Mouse (Mus musculus) central nervous system, embryonic 11.5 days (tissue): Measurements from ENCODE around the gene Syt5. TPM values are rescaled to one million over a fixed set of nuclear protein-coding genes. Genes with fewer than 3 reads are reported as not detected.

Experiments used
- polyA plus RNA-seq: library from polyadenylated mRNA; depleted of rRNA; stranded (reverse); fragments of >200 nt; gene quantifications from 2 replicates; pipeline ENCODE4 v1.2.3, GENCODE M21; 2012; rRNA removed

The Syt5 gene
- 11.1 and 11.5 TPM in 2 replicates for polyA plus RNA-seq

GRCm38 (mm10) chr7:4547221-4547641, at the start of gene Syt5:
Gene Syt5, minus strand, starts transcription at chr7:4547541.

GRCm38 (mm10) chr7:4532005-4532729, 15.2 kb downstream of the Syt5 start, which contains the start of gene Dnaaf3:
Gene Dnaaf3, minus strand, starts transcription at chr7:4532453.

DNA sequence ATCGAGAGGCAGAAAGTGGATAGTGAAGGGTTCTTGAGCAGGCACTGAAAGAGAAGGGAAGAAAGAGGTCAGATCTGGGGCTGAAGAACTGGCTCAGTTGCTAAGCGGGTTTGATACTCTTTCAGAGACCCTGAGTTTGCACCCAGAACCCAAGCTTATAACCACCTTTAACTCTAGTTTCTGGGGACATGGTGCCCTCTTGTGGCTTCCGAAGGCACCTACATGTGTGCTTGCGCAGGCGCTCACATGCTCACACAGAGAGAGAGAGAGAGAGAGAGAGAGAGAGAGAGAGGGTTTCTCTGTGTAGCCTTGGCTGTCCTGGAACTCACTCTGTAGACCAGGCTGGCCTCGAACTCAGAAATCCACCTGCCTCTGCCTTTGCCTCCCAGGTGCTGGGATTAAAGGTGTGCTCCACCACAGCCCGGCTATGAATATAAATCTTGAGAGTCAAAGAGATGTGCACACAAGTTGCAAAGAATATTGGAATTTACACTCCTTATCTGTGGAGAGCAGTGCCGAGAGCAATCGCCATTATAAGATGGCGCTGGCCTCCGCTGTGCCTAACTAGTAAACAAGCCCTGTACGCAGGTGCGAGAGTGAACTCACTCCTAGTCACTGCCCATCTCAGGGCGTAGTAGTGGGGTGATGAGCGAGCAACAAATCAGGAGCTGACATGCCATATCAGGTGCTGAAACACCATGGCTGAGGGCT, 23.0 kb downstream of the Syt5 start, which contains the start of gene Tnni3:
Gene Tnni3, minus strand, starts transcription at position 18 of the 711 bp plus-strand sequence.

DNA sequence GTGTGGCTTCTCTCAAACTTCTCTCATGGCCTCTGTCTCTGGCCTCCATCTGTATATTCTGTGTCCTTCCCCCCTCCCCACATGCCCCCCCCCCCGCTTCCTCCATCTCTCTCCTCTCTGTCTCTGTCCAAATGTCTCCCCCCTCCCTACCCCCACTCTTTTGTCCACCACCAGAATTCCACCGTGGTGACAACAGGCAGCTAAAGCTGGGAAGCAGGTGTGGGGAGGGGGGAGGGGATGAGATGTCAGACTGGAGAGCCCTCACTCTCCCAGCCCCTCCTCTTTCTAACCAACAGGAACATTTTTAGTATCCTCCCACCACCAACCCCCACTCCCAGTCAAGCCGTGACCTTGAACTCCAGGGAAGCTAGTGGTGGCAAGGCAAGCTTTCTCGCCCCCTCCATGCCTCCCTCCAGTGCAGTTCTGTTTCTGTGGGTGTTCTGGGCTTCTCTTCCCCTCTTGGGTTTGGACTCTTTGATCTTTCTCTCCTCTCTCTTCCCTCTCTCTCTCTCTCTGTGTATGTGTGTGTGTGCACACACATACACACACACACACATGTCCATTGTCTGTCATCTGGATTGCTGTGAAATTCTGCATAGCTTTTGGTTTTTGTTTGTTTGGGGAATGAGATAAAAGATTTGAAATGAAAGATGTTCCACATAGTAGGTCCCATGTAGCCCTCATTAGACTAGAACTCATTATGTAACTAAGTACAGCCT, 30.9 kb downstream of the Syt5 start, which contains the start of gene Tnnt1:
Gene Tnnt1, minus strand, starts transcription at position 51 of the 719 bp plus-strand sequence.

DNA sequence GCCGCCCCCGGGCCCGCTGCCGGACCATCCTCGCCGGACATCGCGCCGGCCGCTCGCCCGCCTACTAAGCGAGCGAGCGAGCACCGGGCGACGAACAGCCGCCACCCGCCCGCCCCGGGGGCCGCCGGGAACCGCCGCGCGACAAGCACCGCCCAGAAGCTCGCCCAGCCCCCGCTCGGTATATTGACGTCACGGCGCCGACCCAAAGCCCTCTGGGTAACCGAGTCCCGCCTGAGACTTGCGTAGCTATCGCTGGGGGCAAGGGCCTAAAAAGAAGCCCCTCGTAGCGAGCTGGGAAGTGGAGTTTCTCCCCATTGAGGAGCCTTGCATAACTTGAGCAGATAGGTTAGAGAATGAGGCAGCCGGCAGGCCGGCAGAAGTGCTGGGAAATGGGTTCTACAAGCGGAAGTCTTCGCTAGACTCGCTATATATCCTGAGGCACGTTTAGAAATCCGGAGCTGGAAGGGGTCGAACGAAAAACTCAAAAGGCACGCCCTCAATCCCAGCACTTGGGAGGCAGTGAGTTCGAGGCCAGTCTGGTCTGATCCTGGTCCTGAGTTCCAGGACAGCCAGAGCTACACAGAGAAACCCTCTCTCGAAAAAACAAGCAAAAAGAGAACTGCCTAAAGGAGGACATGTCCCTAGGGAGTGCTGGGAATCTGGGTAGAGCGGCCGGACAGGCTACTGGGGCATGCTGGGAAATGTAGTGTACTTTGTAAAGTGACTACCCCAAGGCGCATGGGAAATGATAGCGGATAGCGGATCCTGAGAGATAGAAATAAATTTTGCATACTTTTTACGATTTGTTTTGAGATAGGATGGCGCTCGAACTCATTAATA, 45.6 kb downstream of the Syt5 start, which contains the start of gene Ppp1r12c:
Gene Ppp1r12c, minus strand, starts transcription at position 123 of the 840 bp plus-strand sequence.

Other genes with a start within 250 kb of the Syt5 start
- not detected in 2 replicates for gene Ncr1, start 209.8 kb downstream of the Syt5 start, polyA plus RNA-seq
- 0.22 and 0.39 TPM in 2 replicates for gene Gp6, start 149.8 kb downstream of the Syt5 start, polyA plus RNA-seq
- 26.7 and 28.3 TPM in 2 replicates for gene Rdh13, start 101.9 kb downstream of the Syt5 start, polyA plus RNA-seq
- gene Eps8l1, start 86.9 kb downstream of the Syt5 start, polyA plus RNA-seq: 1.7 and 4.5 TPM in 2 replicates
- 92.1 and 120 TPM in 2 replicates for gene Ppp1r12c, start 45.9 kb downstream of the Syt5 start, polyA plus RNA-seq
- gene Tnnt1, start 31.2 kb downstream of the Syt5 start, polyA plus RNA-seq: 19.4 and 82.3 TPM in 2 replicates
- 28.7 and 43.3 TPM in 2 replicates for gene Tnni3, start 23.3 kb downstream of the Syt5 start, polyA plus RNA-seq
- 6.1 and 6.7 TPM in 2 replicates for gene Dnaaf3, start 15.1 kb downstream of the Syt5 start, polyA plus RNA-seq
- 0.14 and 0.18 TPM in 2 replicates for gene Ptprh, start 56.5 kb upstream of the Syt5 start, polyA plus RNA-seq
- gene Tmem86b, start 83.9 kb upstream of the Syt5 start, polyA plus RNA-seq: 25.3 and 29.9 TPM in 2 replicates
- 80.4 and 91.8 TPM in 2 replicates for gene Ppp6r1, start 111.5 kb upstream of the Syt5 start, polyA plus RNA-seq
- gene Hspbp1, start 137.5 kb upstream of the Syt5 start, polyA plus RNA-seq: 57.7 and 58.5 TPM in 2 replicates
- 43.1 and 53.5 TPM in 2 replicates for gene Brsk1, start 143.1 kb upstream of the Syt5 start, polyA plus RNA-seq
- gene Tmem150b, start 177.7 kb upstream of the Syt5 start, polyA plus RNA-seq: 0.12 TPM in 1 of 2 replicates, not detected in the other
- gene Kmt5c, start 192.6 kb upstream of the Syt5 start, polyA plus RNA-seq: 164 and 180 TPM in 2 replicates
- 73.2 and 102 TPM in 2 replicates for gene Cox6b2, start 205.6 kb upstream of the Syt5 start, polyA plus RNA-seq
- not detected in 2 replicates for gene Fam71e2, start 223.8 kb upstream of the Syt5 start, polyA plus RNA-seq
- gene Il11, start 235.3 kb upstream of the Syt5 start, polyA plus RNA-seq: 0.10 and 0.12 TPM in 2 replicates
- gene Tmem190, start 235.4 kb upstream of the Syt5 start, polyA plus RNA-seq: not detected in 2 replicates
- 2.8 and 3.2 TPM in 2 replicates for gene Tmem238, start 242.1 kb upstream of the Syt5 start, polyA plus RNA-seq
- gene Rpl28, start 245.3 kb upstream of the Syt5 start, polyA plus RNA-seq: 672 and 775 TPM in 2 replicates